Mouse (Mus musculus) ovary, postnatal 10 days (tissue): ENCODE results near the gene Emsy.

Experiments
- DNase-seq: peaks from one replicate; pipeline ENCODE4 v3.0.0; 2022; ENCODE audit warnings: low spot score

The Emsy gene

DNA sequence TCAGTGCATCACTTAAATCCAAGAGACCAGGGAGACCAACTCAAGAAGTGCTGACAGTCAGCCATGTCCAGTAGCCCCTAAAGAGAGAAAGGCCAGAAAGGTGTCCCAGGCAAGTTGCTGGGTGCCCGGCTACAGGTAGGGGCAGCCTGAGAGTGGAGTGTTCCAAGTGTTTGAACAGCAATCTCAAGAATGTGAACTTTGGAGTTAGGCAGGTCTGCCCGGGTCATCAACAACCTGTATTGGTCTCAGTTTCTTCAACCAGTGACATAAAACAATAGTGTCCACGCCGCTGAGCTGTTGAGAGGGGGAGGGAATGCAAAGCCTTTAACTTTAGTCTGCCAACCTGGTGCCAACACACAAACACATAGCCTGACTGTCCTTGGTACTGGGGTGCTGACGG is 115.0 kb downstream of the Emsy start:
- no peak for DNase-seq

DNA sequence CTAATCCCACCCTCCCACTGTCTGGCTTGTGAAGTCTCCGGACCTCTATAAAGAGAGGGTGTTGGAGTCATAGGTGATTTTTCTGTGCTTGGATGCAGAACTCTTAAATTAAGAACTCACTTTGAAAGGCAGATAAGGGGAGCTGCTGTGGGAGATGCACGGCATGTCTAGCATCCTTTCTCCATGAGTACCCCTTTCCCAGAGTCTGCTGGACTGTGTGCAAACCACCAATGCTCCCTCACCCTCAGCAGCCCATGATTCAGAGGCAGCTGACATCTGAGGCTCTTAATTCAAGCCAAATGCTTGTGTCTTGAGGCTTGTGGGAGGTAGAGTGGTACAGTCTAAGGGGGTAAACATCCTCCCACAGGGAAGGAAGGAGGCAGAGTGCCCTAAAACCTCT is 115.7 kb downstream of the Emsy start:
- no peak for DNase-seq

DNA sequence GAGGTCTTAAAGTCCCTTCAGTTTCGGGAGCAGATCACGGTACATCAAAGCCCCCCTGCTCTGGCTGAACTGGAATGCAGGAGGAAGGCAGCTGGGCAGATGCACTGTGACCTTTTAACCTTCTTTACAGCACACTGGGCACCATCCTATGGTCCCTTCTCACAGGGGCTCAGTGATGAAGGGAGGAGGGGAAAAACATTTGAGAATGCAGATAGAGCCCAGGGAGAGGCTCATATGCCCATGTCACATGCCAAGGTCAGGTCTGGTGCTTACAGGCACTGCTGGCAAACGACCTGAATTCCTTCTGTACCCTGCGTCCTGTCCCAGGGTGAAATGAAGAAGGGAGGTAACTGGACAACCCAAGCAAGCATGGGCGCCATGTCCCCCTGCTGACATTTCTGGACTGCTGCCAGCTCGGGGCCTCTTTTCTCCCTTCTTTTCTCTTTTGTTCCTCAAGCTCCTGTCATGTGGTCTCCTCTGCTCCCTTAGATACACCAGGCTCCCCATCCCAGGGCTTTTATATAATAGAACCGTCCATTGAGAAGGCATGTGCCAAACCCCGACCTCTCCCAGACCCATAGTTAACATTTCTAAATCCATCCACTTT is 118.5 kb downstream of the Emsy start:
- no peak for DNase-seq

DNA sequence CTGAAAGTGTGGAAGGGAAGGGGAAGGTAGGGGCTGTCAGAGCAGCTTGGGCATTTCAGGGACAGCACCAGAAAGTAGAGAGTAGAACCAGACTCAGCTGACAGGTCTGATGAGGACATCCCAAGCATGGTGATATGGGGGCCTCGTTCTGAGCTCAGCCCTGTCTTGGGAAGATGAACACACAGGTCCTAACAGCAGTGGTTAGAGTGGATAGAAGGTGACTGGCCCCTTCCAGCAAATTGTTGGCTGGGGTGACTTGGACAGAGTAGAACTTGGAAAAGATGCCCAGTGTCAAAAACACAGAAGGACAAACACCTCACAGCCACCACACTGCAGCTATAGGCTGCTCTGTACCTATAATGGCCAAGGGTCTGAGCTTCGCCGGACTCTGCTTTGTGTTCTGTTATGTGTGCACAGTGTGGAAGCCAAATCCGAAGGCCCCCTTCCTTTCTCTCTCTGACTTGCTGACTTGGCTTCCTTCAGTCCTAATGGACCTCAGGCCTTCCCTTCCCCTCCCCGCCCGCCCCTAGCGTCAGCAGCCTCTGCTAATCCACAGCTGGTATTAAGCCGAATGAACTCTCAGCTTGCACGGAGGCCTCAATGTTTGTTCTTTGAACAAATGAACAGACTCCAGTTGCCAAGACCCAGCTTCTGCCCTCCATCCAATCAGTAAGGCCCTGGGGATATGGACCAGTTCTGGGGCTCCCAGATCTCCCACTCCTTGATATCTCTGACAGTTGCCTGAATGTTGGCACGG is 119.2 kb downstream of the Emsy start:
- DNase-seq = no peak
